9 mouse cellular contexts compared by ENCODE assay signal in the genomic region with DNA sequence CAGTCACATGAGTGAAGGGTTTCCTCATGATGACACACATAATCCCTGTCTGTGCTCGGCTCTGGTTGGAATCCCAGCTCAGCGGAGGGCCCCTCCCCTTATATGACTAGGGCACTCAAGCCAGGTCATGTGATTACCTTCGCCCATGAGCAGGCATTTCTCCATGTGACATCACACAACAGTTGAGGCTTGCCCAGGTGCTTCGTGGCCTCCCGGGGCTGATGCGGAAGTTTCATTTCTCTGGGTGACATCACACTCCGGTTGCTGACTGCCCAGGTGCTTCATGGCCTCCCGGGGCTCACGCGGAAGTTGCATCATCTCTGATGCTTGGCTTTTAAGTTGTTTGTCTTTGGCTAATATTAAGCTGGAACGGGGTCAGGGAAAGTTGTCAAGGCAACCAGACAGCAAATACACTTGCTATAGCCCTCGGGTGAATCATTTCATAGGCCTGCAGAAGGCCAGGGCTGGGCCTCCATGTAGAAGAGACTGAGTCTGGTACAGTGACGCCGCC. TPM values are rescaled to one million over a fixed set of nuclear protein-coding genes. Genes with fewer than 3 reads are reported as not detected.
A peak's percentile ranks its signal among the peaks of the same experiment; 100 is the strongest.
DNase-seq lines count a peak whose midpoint lies in the region; ATAC-seq and TF ChIP-seq lines count a peak whose summit lies in the region.
"Had no signal": no experiment of that assay in that cellular context is flagged by ENCODE, and none has a peak within 500 bp of the region (broad histone marks: within the 10 kb centered on the region; RNA-seq: fewer than 3 reads in every experiment).

No protein-coding gene starts in this region.

- intact Hi-C loops in gastrocnemius, adult 2 months (cut with DNase I), result loop anchor here (5.0 to 10.0 kb wide), 2 partner anchors 95 to 183 kb away; partner anchors contain the start of gene Batf3

- no peak for TF ChIP-seq CTCF in gastrocnemius, adult 2 months (IDR thresholded peaks at IDR 0.05)

- no peaks in the 10 kb centered on the region for H3K9me3 ChIP-seq in midbrain, embryonic 16.5 days (replicated peaks; ENCODE audit: control insufficient read depth, low read length, poor library complexity, severe bottlenecking)
- H3K9me3 ChIP-seq: neural tube, embryonic 12.5 days had no signal

- WGBS in midbrain, embryonic 16.5 days, result 82% methylated on average over 14 of the region's 14 CpGs

- no peaks in the 10 kb centered on the region for H3K36me3 ChIP-seq in midbrain, embryonic 16.5 days (ENCODE audit: control insufficient read depth, insufficient read depth, low read length)
- H3K36me3 ChIP-seq: neural tube, embryonic 12.5 days had no signal

- peak; percentile 58 for DNase-seq in gastrocnemius, adult 2 months
- no peak for DNase-seq in gastrocnemius, postnatal 10 days
- DNase-seq in liver, result peak; percentile 47
- DNase-seq in skeletal muscle tissue, adult 2 months (ENCODE audit: low read depth, low spot score), result peak; percentile 72
- DNase-seq in cerebellum, adult 18-20 months, result no peak
- no peak for DNase-seq in right cerebral cortex, postnatal 10 days (ENCODE audit: low spot score in 2 of 2)

- peaks cover 3% of the 10 kb centered on the region; the same call in 1 of the 2 replicates for H3K4me1 ChIP-seq in midbrain, embryonic 16.5 days (ENCODE audit: control insufficient read depth, insufficient read depth, low read length)
- H3K4me1 ChIP-seq: neural tube, embryonic 12.5 days had no signal

- no peak overlapping the region for H3K4me2 ChIP-seq in midbrain, embryonic 16.5 days (ENCODE audit: low read length)
- H3K4me2 ChIP-seq: neural tube, embryonic 12.5 days had no signal

- peak; percentile 17 for ATAC-seq in common myeloid progenitor, adult 5-6 weeks (replicated peaks; ENCODE audit: low read depth, poor library complexity, severe bottlenecking)
- no peak for ATAC-seq in midbrain, embryonic 16.5 days

- no peaks in the 10 kb centered on the region for H3K27me3 ChIP-seq in midbrain, embryonic 16.5 days (ENCODE audit: control insufficient read depth, insufficient read depth, low read depth, low read length)
- H3K27me3 ChIP-seq: neural tube, embryonic 12.5 days had no signal

- H3K4me3 ChIP-seq in gastrocnemius, adult 2 months, result no peak overlapping the region
- H3K4me3 ChIP-seq in midbrain, embryonic 16.5 days (ENCODE audit: low read depth, low read length), result no peak overlapping the region
- H3K4me3 ChIP-seq: neural tube, embryonic 12.5 days had no signal

- H3K27ac ChIP-seq in gastrocnemius, adult 2 months, result peak overlapping the region; percentile 35; the same call in 1 of the 2 replicates
- H3K27ac ChIP-seq in midbrain, embryonic 16.5 days (ENCODE audit: low read length), result no peak overlapping the region
- H3K27ac ChIP-seq: neural tube, embryonic 12.5 days had no signal

- H3K9ac ChIP-seq in midbrain, embryonic 16.5 days (ENCODE audit: low read depth, low read length), result no peak overlapping the region
- H3K9ac ChIP-seq: neural tube, embryonic 12.5 days had no signal

RNA-seq across cellular contexts. Expression of gene Nenf, which starts 40.4 kb away (rescaled TPM):
- total RNA-seq in gastrocnemius, adult 2 months (2021), result 10 to 100 TPM; 68.3 to 69.6 TPM
- 10 to 100 TPM; 83.8 to 87.2 TPM for total RNA-seq in gastrocnemius, postnatal 10 days (2021)
- total RNA-seq in common myeloid progenitor, adult 5-6 weeks (2017), result 15.9 and 19.2 TPM in 2 replicates
- polyA plus RNA-seq in midbrain, embryonic 16.5 days (2015; fragmentation: Nextera tagmentation; extraction: Ambion mirVana), result 121 and 139 TPM in 2 replicates

RNA-seq across cellular contexts. Expression of gene Tmem206, which starts 48.1 kb away (rescaled TPM):
- 1 to 10 TPM; 1.2 to 1.4 TPM for total RNA-seq in gastrocnemius, adult 2 months (2021)
- total RNA-seq in gastrocnemius, postnatal 10 days (2021), result 1 to 10 TPM; 2.3 to 4.6 TPM
- total RNA-seq in common myeloid progenitor, adult 5-6 weeks (2017), result 28.1 and 32.6 TPM in 2 replicates
- 41.0 and 43.0 TPM in 2 replicates for polyA plus RNA-seq in midbrain, embryonic 16.5 days (2015; fragmentation: Nextera tagmentation; extraction: Ambion mirVana)

RNA-seq across cellular contexts. Expression of gene Atf3, which starts 59.8 kb away (rescaled TPM):
- total RNA-seq in gastrocnemius, adult 2 months (2021), result 1 to 10 TPM; 2.7 to 7.2 TPM
- total RNA-seq in gastrocnemius, postnatal 10 days (2021), result 10 to 100 TPM in 1 of 2 experiments, 1 to 10 TPM in 1; 5.0 to 13.4 TPM
- total RNA-seq in common myeloid progenitor, adult 5-6 weeks (2017), result 17.2 and 39.8 TPM in 2 replicates
- 1.2 and 1.6 TPM in 2 replicates for polyA plus RNA-seq in midbrain, embryonic 16.5 days (2015; fragmentation: Nextera tagmentation; extraction: Ambion mirVana)

Comparison
In these comparisons a context has a peak if more than half of its experiments do, and no peak if none do; other contexts are left out.
1. DNase-seq: peak in gastrocnemius, adult 2 months (single experiment), liver (single experiment) and skeletal muscle tissue, adult 2 months (single experiment); none in gastrocnemius, postnatal 10 days (single experiment), cerebellum, adult 18-20 months (0 of 2) and right cerebral cortex, postnatal 10 days (0 of 2).